Mouse (Mus musculus) heart, postnatal 0 days (tissue): ENCODE measurements at regions not wholly inside any gene's neighbourhood (a gene's known extent, or its start where the extent isn't known, plus 50 kb on each side); places are given as distances from the start of the nearest gene placed in this dataset.

Source experiments
- ATAC-seq: fragments of 200-750 bp; cut with Nextera tagmentation; 2 replicates; pipeline ENCODE4 v1.8.0; 2017; ENCODE audit warnings: low read depth, moderate number of reproducible peaks, moderate library complexity; ENCODE audit not compliant: insufficient read depth
- DNase-seq: peaks from one replicate; pipeline ENCODE4 v3.0.0-alpha.2; 2016; ENCODE audit warnings: low spot score
- H3K27ac ChIP-seq: fragments of 300-500 bp; sonication (generic); 2 replicates; pipeline ENCODE4 v1.5.1; 2014; ENCODE audit warnings: low read depth, mild to moderate bottlenecking
- H3K27me3 ChIP-seq: fragments of 300-500 bp; sonication (generic); 2 replicates; pipeline ENCODE4 v1.6.1; 2014; ENCODE audit warnings: low read length, mixed read lengths; ENCODE audit not compliant: control insufficient read depth, insufficient read depth
- H3K36me3 ChIP-seq: fragments of 300-500 bp; sonication (generic); replicated peaks from 2 replicates; pipeline ENCODE4 v1.6.1; 2014; ENCODE audit warnings: low read length, mixed read lengths; ENCODE audit not compliant: control insufficient read depth, insufficient read depth
- H3K4me1 ChIP-seq: fragments of 300-500 bp; sonication (generic); 2 replicates; pipeline ENCODE4 v1.6.1; 2014; ENCODE audit warnings: antibody characterized with exemption; ENCODE audit not compliant: control insufficient read depth, insufficient read depth
- H3K4me2 ChIP-seq: fragments of 300-500 bp; sonication (generic); 2 replicates; pipeline ENCODE4 v1.6.1; 2014; ENCODE audit warnings: low read depth, mild to moderate bottlenecking, low read length, moderate library complexity
- H3K4me3 ChIP-seq: fragments of 300-500 bp; sonication (generic); 2 replicates; pipeline ENCODE4 v1.5.1; 2014; ENCODE audit warnings: low read depth, low read length
- H3K9ac ChIP-seq: fragments of 300-500 bp; sonication (generic); replicated peaks from 2 replicates; pipeline ENCODE4 v1.6.1; 2014; ENCODE audit warnings: low read depth, low read length, mixed read lengths
- H3K9me3 ChIP-seq: fragments of 300-500 bp; sonication (generic); replicated peaks from 2 replicates; pipeline ENCODE4 v1.6.1; 2016; ENCODE audit warnings: low read length; ENCODE audit not compliant: control insufficient read depth
- CTCF ChIP-seq: IDR thresholded peaks from 2 replicates; pipeline ENCODE4 v1.5.1; 2016; ENCODE audit warnings: antibody characterized with exemption, control low read depth, low read depth
- EP300 ChIP-seq: IDR thresholded peaks from 2 replicates; pipeline ENCODE4 v1.6.1; 2016; ENCODE audit warnings: antibody characterized with exemption, low read depth
- WGBS: fragments of 180-500 bp; shearing (Covaris S2); extraction: QIAGEN DNeasy Blood & Tissue Kit; methylation state at CpG from one replicate; pipeline ENCODE4 v1.1.7; 2014; 5-methylcytosine and 5-hydroxymethylcytosine counted together

DNA sequence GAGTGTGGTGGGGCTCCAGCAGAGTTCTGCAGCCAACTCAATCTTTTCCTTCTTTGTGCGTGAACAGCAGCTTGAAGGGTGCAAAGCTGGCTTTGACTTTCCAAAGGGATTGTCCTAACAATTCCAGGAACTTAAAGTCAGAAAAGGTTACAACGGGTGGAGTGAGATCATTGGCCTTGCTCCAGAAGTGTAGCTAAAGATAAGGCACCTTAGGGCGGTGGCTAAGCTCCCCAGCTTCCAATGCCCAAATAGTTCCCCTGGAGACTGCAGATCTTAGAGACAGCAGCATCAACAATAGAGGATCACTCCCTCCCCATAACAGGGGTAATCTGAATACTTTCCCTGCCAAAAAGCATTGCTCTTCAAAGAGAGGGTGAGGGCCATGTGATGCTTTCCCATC lies 62.3 kb upstream of the Cd93 start:
- peak; percentile 47; the same call in 1 of the 2 replicates for ATAC-seq
- H3K4me2 ChIP-seq: no peak overlapping the region
- peak overlapping the region; percentile 5; the same call in 1 of the 2 replicates for H3K27ac ChIP-seq
- DNase-seq: peak; percentile 43
- H3K4me1 ChIP-seq: peaks cover 20% of the 10 kb centered on the region; the same call in 1 of the 2 replicates
- H3K9ac ChIP-seq: no peak overlapping the region
- H3K27me3 ChIP-seq: no peaks in the 10 kb centered on the region
- H3K4me3 ChIP-seq: no peak overlapping the region
- TF ChIP-seq EP300 (no peak), CTCF (no peak)
- no peaks in the 10 kb centered on the region for H3K9me3 ChIP-seq
- WGBS: 12% methylated on average over 3 of the region's 3 CpGs
- no peaks in the 10 kb centered on the region for H3K36me3 ChIP-seq

- Histone ChIP-seq H3K27me3 (no peaks in the 10 kb centered on the region), H3K9ac (no peak overlapping the region), H3K4me2 (no peak overlapping the region), H3K27ac (no peak overlapping the region), H3K4me3 (no peak overlapping the region), H3K4me1 (peaks cover 17% of the 10 kb centered on the region; the same call in 1 of the 2 replicates), H3K9me3 (no peaks in the 10 kb centered on the region), H3K36me3 (no peaks in the 10 kb centered on the region)
- DNase-seq (no peak), ATAC-seq (no peak)
- TF ChIP-seq CTCF: no peak
- no peak for TF ChIP-seq EP300
- WGBS: 87% methylated on average over 2 of the region's 2 CpGs
These were observed 59.9 kb upstream of the Cd93 start for GRCm38 (mm10) chr2:148503143-148503854.

DNA sequence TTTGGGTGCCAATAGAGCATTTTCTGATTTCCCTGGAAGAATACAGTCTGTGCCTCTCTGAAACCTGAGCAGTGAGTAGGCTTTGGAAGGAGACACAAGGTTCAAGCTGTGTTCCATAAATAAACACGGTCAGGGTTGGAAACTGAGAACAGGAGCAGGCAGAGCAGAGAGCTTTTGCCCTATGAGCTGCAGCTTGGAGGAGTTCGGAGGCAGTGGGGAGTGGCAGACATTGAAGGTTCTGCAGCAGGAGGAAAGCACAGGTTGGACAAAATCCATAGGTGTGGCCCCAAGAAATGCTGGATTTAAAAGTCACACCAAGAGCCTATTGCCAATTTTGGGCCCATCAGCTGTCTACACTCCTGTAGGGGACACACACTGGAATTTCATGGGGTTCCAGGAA lies 59.0 kb upstream of the Cd93 start:
- no peak overlapping the region for H3K4me3 ChIP-seq
- H3K9me3 ChIP-seq: no peaks in the 10 kb centered on the region
- H3K36me3 ChIP-seq: no peaks in the 10 kb centered on the region
- no peak for TF ChIP-seq EP300
- no peak for TF ChIP-seq CTCF
- H3K4me1 ChIP-seq: peaks cover 17% of the 10 kb centered on the region; the same call in 1 of the 2 replicates
- H3K27me3 ChIP-seq: no peaks in the 10 kb centered on the region
- no peak overlapping the region for H3K4me2 ChIP-seq
- no peak for ATAC-seq
- no peak overlapping the region for H3K9ac ChIP-seq
- DNase-seq: no peak
- no peak overlapping the region for H3K27ac ChIP-seq
- WGBS: 52% methylated on average over 2 of the region's 2 CpGs

DNA sequence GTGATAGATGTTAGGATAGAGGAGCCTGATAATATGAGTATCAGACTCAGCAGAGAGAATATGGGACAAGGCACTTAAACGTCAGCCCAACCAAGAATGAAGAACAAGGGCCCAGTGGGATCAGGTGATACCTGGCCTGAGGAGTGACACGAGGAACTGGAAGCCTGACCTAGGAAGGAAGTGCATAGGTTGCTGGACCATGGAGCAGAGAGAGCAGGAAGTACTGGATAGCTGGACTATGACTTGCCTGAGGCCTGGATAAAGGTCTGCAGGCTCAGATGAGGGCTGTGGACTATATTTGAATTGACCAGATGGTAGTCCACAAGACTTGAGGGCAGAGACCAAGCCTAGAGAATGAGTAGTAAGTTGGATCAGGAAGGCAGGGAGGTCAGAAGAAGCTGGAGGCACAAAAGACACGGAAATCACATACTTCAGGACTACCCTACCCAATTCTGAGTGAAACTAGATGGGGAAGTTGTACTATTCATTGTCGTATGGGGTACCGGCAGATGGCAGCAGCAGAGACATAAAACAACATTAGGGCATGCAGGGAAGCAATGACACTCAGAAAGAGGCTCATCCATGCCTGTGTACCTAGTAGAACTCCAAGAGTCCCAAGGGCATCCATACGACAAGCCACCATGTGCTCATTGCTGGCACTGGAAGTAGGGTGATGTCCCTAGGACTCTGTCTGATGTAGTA lies 57.0 kb upstream of the Cd93 start:
- Histone ChIP-seq H3K27me3 (no peaks in the 10 kb centered on the region), H3K4me1 (peaks cover 17% of the 10 kb centered on the region; the same call in 1 of the 2 replicates), H3K27ac (no peak overlapping the region), H3K4me2 (no peak overlapping the region), H3K36me3 (no peaks in the 10 kb centered on the region), H3K9ac (no peak overlapping the region), H3K4me3 (no peak overlapping the region), H3K9me3 (no peaks in the 10 kb centered on the region)
- ATAC-seq (no peak), DNase-seq (no peak)
- 75% methylated on average over 6 of the region's 6 CpGs for WGBS
- TF ChIP-seq EP300 (no peak), CTCF (no peak)

DNA sequence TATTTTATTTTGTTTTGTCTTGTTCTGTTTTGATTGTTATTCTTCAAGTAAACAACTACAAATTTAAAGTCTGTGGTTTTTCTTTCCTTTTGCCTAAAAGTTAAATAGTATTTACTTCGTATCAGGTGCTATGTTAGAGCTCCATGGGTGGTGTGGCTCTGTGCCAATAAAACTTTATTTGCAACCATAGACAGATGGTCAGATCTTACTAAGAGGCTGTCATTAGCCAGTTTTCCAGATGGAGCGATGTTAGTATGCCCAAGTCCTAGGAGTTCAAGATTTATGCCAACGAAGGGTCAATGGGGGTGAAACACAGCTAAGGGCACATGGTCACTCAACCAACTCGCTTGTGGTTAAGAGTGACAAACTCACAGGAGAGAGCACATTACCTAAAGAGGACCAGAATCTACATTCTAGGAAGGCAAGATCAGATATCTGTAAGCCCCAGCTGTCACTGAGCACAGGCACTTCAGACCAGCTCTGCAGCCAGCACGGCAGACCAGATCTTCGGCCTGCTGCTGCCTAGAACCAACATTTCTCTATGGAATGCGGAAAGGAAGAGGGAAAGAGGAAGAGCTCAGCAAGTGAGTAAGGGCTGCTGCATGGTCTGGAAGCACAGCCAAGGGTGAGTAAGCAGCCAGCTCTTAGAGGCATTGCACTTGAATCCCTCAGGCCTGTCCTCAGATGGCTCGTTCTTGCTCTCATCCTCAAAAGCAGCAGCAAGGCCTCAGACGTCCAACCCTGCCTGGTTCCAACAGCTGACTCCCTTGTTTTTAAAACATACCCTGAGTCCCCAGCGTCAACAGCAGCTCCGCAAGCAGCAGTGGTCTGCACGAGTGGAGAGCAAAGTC lies 54.3 kb upstream of the Cd93 start:
- H3K27me3 ChIP-seq: no peaks in the 10 kb centered on the region
- no peak overlapping the region for H3K4me2 ChIP-seq
- peaks cover 6% of the 10 kb centered on the region; the same call in 1 of the 2 replicates for H3K4me1 ChIP-seq
- no peak overlapping the region for H3K4me3 ChIP-seq
- H3K27ac ChIP-seq: no peak overlapping the region
- WGBS: 67% methylated on average over 12 of the region's 12 CpGs
- TF ChIP-seq CTCF (no peak), EP300 (no peak)
- no peak for ATAC-seq
- no peak overlapping the region for H3K9ac ChIP-seq
- H3K9me3 ChIP-seq: no peaks in the 10 kb centered on the region
- DNase-seq: no peak
- no peaks in the 10 kb centered on the region for H3K36me3 ChIP-seq
